Mouse (Mus musculus): ENCODE data around the gene Rnf144a. TPM values are rescaled to one million over a fixed set of nuclear protein-coding genes. Genes with fewer than 3 reads are reported as not detected.

Rnf144a gene
- polyA plus RNA-seq, 1 experiment: 18.8 TPM

DNA sequence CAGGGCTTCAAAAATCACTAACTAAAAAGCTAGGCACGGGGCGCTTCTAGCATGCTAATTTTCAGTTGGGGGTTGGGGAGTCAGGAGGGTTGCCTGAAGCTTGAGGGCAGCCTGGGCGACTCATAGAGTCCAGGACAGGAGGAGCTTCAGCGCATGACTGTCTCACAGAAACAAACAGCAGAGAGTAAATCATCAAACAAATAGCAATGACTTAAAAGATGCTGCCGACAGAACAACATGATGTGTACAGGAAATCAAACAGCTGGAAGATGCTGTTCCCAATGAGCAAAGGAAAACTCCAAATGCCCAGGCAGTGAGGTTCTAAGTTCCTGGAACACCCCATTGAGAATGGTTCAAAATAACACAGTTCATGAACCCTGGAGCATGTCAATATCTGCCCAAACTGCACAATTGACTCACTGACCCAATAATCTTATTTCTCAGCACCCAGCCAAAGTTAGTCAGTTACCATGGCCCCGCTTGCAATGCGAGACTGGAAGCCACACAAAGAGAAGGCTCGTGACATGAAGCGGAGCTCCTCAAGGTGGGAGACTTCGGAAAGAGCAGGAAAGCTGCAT lies 54.0 kb downstream of the Rnf144a start:
- Histone ChIP-seq H3K4me1 (ENCODE audit: control insufficient read depth, insufficient read depth, low read length) (peaks cover 8% of the 10 kb centered on the region), H3K27ac (ENCODE audit: insufficient read depth, low read length) (no peak overlapping the region), H3K4me3 (ENCODE audit: insufficient read depth, low read length) (no peak overlapping the region)
- TF ChIP-seq POLR2A (IDR thresholded peaks at IDR 0.05; ENCODE audit: low read depth, low read length): no peak
- TF ChIP-seq CTCF (IDR thresholded peaks at IDR 0.05; ENCODE audit: borderline replicate concordance, insufficient read depth, low read length): no peak

DNA sequence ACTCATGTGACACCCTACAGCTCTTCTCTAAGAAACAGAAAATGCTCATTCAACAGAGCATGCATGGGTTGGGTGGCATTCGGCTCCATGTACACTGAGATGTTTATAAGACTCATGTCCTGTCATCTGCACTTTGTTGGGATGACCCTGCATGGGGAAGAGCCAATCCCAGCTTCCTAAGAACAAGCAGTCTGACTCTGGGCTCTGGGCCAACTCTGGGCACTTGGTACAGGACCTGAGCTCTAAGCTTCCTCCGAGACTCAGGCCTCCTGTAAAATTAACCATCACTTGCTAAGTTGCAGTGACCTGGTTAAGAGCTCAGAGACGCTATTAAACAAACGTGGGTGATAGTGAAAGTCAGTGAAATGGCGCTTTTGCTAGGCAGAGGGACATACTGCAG lies 55.2 kb downstream of the Rnf144a start:
- no peak overlapping the region for H3K4me3 ChIP-seq (ENCODE audit: insufficient read depth, low read length)
- TF ChIP-seq POLR2A (IDR thresholded peaks at IDR 0.05; ENCODE audit: low read depth, low read length) (no peak), CTCF (IDR thresholded peaks at IDR 0.05; ENCODE audit: borderline replicate concordance, insufficient read depth, low read length) (no peak)
- no peak overlapping the region for H3K27ac ChIP-seq (ENCODE audit: insufficient read depth, low read length)
- H3K4me1 ChIP-seq (ENCODE audit: control insufficient read depth, insufficient read depth, low read length): no peaks in the 10 kb centered on the region

DNA sequence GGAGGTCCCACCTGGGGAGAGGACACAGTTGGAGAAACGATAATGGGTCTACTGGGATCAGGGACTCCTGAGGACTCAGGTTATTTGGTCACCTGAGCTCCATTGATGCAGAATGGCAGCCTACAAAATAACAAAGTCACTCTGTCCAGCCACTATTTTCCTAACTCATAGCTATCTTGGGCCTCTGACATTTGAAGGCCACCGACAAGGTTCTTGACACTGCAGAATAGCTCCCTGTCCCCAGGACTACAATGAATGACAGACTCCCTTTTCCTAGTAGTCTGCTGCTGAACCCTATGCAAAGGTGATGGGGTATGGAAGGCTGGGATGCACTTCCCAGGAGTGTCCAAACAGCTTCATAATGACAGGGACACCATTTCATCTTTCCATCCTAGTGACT lies 55.8 kb downstream of the Rnf144a start:
- Histone ChIP-seq H3K4me3 (ENCODE audit: insufficient read depth, low read length) (no peak overlapping the region), H3K4me1 (ENCODE audit: control insufficient read depth, insufficient read depth, low read length) (no peaks in the 10 kb centered on the region), H3K27ac (ENCODE audit: insufficient read depth, low read length) (no peak overlapping the region)
- TF ChIP-seq POLR2A (IDR thresholded peaks at IDR 0.05; ENCODE audit: low read depth, low read length) (no peak), CTCF (IDR thresholded peaks at IDR 0.05; ENCODE audit: borderline replicate concordance, insufficient read depth, low read length) (no peak)

DNA sequence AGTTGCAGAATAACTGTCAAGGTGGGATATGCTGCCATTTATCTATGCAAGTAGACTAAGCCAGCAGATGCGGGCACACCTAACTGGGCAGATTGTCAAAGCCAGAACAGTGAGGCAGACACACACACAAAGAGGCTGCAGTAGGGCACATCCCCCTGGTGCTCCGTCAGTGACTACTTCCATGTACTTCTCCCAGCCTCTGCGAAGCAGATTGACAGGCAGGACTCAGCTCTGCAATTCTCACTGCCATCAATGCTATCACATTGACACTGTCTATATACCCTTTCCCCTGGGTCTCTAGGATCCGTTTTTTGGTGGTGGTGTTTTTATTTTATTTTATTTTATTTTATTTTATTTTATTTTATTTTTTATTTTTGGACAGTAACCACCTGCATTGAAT lies 57.8 kb downstream of the Rnf144a start:
- Histone ChIP-seq H3K4me1 (ENCODE audit: control insufficient read depth, insufficient read depth, low read length) (no peaks in the 10 kb centered on the region), H3K27ac (ENCODE audit: insufficient read depth, low read length) (no peak overlapping the region), H3K4me3 (ENCODE audit: insufficient read depth, low read length) (no peak overlapping the region)
- TF ChIP-seq POLR2A (IDR thresholded peaks at IDR 0.05; ENCODE audit: low read depth, low read length): no peak
- no peak for TF ChIP-seq CTCF (IDR thresholded peaks at IDR 0.05; ENCODE audit: borderline replicate concordance, insufficient read depth, low read length)

DNA sequence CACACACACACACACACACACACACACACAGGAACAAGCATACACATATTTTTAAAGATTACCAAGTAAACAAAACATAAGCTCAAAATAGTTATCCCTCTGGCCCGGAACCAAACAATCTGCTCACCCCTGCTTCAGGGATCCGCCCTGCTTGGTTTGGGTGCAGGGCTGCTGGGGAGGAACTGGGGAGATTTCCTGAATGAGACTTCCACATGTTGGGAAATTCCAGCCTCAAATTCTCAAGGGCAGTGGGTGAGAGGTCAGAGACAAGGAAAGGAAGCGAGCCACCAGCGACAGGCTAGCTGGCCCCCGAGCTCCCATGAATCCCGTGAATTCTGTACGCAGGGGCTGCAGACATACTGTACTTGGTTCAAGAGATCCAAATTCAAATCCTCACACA lies 58.9 kb downstream of the Rnf144a start:
- Histone ChIP-seq H3K27ac (ENCODE audit: insufficient read depth, low read length) (no peak overlapping the region), H3K4me1 (ENCODE audit: control insufficient read depth, insufficient read depth, low read length) (no peaks in the 10 kb centered on the region), H3K4me3 (ENCODE audit: insufficient read depth, low read length) (no peak overlapping the region)
- no peak for TF ChIP-seq CTCF (IDR thresholded peaks at IDR 0.05; ENCODE audit: borderline replicate concordance, insufficient read depth, low read length)
- no peak for TF ChIP-seq POLR2A (IDR thresholded peaks at IDR 0.05; ENCODE audit: low read depth, low read length)

DNA sequence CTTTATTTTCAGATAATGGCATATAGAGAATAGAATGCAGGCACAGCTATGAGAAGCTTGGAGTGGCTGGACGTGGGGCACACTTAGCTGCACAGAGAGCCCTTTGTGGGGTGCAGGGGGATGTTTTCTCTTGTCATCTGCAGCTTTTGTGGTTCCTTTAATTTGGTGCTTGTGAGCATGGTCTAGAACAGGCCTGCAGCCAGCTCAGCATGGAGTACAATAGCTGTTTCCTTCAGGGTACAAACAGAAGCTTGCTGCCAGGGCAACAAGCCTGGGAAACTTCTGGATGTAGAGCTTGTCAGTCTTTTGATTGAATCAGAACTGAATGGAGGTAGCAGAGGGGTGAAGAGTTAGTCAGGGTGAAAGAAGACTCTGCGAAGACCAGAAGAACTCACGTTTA lies 63.7 kb downstream of the Rnf144a start:
- Histone ChIP-seq H3K4me3 (ENCODE audit: insufficient read depth, low read length) (no peak overlapping the region), H3K4me1 (ENCODE audit: control insufficient read depth, insufficient read depth, low read length) (no peaks in the 10 kb centered on the region), H3K27ac (ENCODE audit: insufficient read depth, low read length) (no peak overlapping the region)
- TF ChIP-seq CTCF (IDR thresholded peaks at IDR 0.05; ENCODE audit: borderline replicate concordance, insufficient read depth, low read length) (no peak), POLR2A (IDR thresholded peaks at IDR 0.05; ENCODE audit: low read depth, low read length) (no peak)

DNA sequence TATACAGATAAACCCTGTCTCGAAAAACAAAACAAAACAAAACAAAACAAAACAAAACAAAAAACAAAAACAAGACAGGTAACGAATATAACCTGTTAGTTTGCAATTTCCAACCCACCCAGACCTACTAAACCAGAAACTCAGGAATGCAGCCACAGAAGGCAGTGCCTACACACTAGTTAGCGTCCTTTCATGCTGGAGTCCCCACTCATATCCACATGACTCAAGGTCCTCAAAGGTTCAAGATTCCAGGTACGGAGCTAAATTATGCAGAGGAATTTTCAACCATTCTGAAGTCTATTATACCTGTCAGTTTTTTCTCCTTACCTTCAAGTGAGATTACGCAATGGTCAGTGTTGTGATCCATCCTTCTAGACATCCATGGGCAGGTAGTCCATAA lies 70.6 kb downstream of the Rnf144a start:
- Histone ChIP-seq H3K27ac (ENCODE audit: insufficient read depth, low read length) (no peak overlapping the region), H3K4me3 (ENCODE audit: insufficient read depth, low read length) (no peak overlapping the region), H3K4me1 (ENCODE audit: control insufficient read depth, insufficient read depth, low read length) (peaks cover 8% of the 10 kb centered on the region)
- TF ChIP-seq CTCF (IDR thresholded peaks at IDR 0.05; ENCODE audit: borderline replicate concordance, insufficient read depth, low read length) (no peak), POLR2A (IDR thresholded peaks at IDR 0.05; ENCODE audit: low read depth, low read length) (no peak)

DNA sequence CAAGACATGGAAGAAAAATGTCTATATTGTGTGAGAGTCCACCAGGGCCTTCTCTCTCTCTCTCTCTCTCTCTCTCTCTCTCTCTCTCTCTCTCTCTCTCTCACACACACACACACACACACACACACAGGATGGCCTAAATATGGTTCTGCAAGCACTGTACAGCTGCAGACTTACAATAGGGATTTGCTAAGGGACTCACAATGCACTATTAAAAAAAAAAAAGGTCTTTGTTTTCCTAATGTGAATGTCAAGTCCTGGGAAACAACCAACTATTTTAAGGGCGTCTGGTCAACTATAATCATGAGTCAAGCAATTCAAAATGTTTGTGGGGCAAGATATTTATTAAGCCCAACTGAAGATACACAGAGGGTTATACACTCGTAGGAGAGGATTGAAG lies 71.9 kb downstream of the Rnf144a start:
- Histone ChIP-seq H3K4me1 (ENCODE audit: control insufficient read depth, insufficient read depth, low read length) (peaks cover 8% of the 10 kb centered on the region), H3K4me3 (ENCODE audit: insufficient read depth, low read length) (no peak overlapping the region), H3K27ac (ENCODE audit: insufficient read depth, low read length) (no peak overlapping the region)
- TF ChIP-seq POLR2A (IDR thresholded peaks at IDR 0.05; ENCODE audit: low read depth, low read length): no peak
- TF ChIP-seq CTCF (IDR thresholded peaks at IDR 0.05; ENCODE audit: borderline replicate concordance, insufficient read depth, low read length): no peak

DNA sequence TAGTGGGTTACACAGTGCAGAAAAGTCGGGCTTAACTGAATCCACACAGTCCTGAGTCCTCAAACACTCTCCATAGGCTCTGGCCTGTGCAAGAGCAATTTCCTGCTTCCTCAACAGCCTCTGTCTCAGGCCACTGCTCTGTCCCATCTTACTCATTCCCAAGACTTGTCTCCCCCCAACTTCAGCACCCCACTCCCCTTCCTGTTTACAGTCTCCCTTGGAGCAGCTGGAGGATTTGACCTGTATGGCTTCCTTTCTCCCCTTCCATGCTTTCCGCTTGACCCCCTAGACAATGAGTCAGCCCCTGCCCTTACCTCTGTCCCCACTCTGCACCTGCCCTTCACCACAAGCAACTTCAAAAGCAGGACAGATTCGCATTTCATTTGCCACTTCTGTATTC lies 72.4 kb downstream of the Rnf144a start:
- Histone ChIP-seq H3K4me3 (ENCODE audit: insufficient read depth, low read length) (no peak overlapping the region), H3K4me1 (ENCODE audit: control insufficient read depth, insufficient read depth, low read length) (peaks cover 8% of the 10 kb centered on the region), H3K27ac (ENCODE audit: insufficient read depth, low read length) (no peak overlapping the region)
- no peak for TF ChIP-seq CTCF (IDR thresholded peaks at IDR 0.05; ENCODE audit: borderline replicate concordance, insufficient read depth, low read length)

DNA sequence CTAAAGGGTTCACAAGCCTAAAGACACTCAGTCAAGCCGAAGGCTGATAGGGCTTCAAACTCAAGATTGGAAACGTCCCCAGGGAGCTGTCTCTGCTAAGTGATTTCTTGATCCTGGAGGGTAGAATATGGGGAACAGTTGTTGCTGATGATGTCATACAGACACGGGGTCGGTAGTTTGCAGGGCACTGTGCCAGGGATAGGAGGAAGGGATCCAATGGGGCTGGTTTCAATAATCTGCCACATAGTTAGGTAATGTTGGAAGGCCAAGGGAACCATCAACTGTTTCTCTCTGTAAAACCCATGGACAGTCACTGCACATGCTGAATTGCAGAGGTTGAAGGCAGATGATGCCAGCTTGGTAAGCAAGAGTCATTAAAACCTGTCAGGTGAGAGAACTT lies 73.0 kb downstream of the Rnf144a start:
- Histone ChIP-seq H3K4me3 (ENCODE audit: insufficient read depth, low read length) (no peak overlapping the region), H3K4me1 (ENCODE audit: control insufficient read depth, insufficient read depth, low read length) (peaks cover 8% of the 10 kb centered on the region), H3K27ac (ENCODE audit: insufficient read depth, low read length) (no peak overlapping the region)
- TF ChIP-seq CTCF (IDR thresholded peaks at IDR 0.05; ENCODE audit: borderline replicate concordance, insufficient read depth, low read length): no peak
- TF ChIP-seq POLR2A (IDR thresholded peaks at IDR 0.05; ENCODE audit: low read depth, low read length): no peak

DNA sequence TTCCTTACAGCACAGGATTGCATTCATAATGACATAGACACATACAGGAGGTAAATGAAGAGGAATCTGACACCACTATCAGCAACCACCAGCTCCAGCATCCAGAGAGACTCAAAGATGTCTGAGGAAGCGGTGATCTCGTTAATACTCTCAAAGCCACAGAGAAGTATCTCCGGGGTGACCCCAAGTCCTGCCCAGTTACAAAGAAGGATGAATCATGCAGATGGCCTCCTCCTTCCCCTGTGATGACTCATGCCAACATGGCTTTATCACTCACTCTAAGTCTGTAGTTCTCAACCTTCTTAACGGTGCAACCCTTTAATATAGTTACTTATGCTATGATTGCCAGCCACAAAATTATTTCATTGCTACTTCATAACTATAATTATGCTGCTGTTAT lies 74.4 kb downstream of the Rnf144a start:
- Histone ChIP-seq H3K4me3 (ENCODE audit: insufficient read depth, low read length) (no peak overlapping the region), H3K27ac (ENCODE audit: insufficient read depth, low read length) (no peak overlapping the region), H3K4me1 (ENCODE audit: control insufficient read depth, insufficient read depth, low read length) (peaks cover 8% of the 10 kb centered on the region)
- TF ChIP-seq CTCF (IDR thresholded peaks at IDR 0.05; ENCODE audit: borderline replicate concordance, insufficient read depth, low read length): no peak
- TF ChIP-seq POLR2A (IDR thresholded peaks at IDR 0.05; ENCODE audit: low read depth, low read length): no peak

All from embryonic fibroblast, embryonic 13.5 days (primary cell).